In the genomic region with DNA sequence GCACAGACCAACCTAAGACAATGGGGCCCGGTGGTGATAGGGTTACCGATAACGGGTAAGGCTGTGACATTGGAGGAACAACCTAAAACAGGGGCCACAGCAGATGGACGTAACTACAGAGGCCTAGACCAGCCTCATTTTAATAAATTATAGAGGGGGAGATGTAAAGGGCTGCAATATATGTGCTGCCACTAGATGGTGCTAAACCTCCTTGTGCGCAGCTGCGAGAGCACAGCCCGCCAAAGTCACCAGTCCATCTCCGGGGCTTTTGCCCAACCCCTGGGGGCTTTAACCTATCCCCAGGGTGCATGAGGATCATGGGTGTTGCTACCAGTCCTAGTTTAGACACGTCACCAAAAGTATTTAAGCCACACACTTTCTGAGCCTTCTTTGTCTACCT, we compare ENCODE assay signal across 8 mouse cellular contexts.
DNase-seq lines count a peak whose midpoint lies in the region; TF ChIP-seq lines count a peak whose summit lies in the region.
"Not testable (repeated sequence)": the region's sequence is repeated elsewhere in the genome, so short reads cannot be mapped to it uniquely, and the experiment has no call there.

No protein-coding gene starts in this region.

- H3K4me3 ChIP-seq in MEL (ENCODE audit: control insufficient read depth in 1 of 2, insufficient read depth in 1 of 2, low read depth in 2 of 2, low read length in 2 of 2) = peak overlapping the region in 1 of 2 experiments; percentile 29; a peak in 1 of 4 replicates

- H3K27me3 ChIP-seq in MEL (ENCODE audit: control insufficient read depth in 1 of 2, insufficient read depth in 2 of 2, low read length in 2 of 2) = not testable (repeated sequence)

- H3K9me3 ChIP-seq in MEL (replicated peaks; ENCODE audit: insufficient read depth, low read length) = not testable (repeated sequence)

- peak; percentile 23 to 63 (median 33); a peak in 5 of 6 replicates for TF ChIP-seq CTCF in MEL (IDR thresholded peaks at IDR 0.05 in 2 of 3, conservative IDR thresholded peaks at IDR 0.05 in 1 of 3; ENCODE audit: control insufficient read depth in 1 of 3, insufficient read depth in 1 of 3, low read depth in 2 of 3, low read length in 3 of 3, poor library complexity in 1 of 3, severe bottlenecking in 1 of 3)

- TF ChIP-seq EP300 in MEL (IDR thresholded peaks at IDR 0.05; ENCODE audit: low read depth in 1 of 2, low read length in 2 of 2) = not testable (repeated sequence)

- not testable (repeated sequence) for H3K79me2 ChIP-seq in MEL (ENCODE audit: control insufficient read depth, insufficient read depth, low read length, poor library complexity)

- not testable (repeated sequence) for H3K4me1 ChIP-seq in MEL (ENCODE audit: control insufficient read depth in 1 of 2, insufficient read depth in 2 of 2, low read length in 2 of 2)

- H3K36me3 ChIP-seq in MEL (ENCODE audit: control insufficient read depth in 1 of 2, insufficient read depth in 2 of 2, low read length in 2 of 2) = not testable (repeated sequence)

- DNase-seq in 3T3-L1 (ENCODE audit: low read depth, low spot score) = peak; percentile 1
- peak; percentile 64 for DNase-seq in MEL (ENCODE audit: low read depth, low spot score)
- peak; percentile 8 for DNase-seq in adrenal gland, postnatal 14 days
- DNase-seq in heart, postnatal 4 days = peak; percentile 28
- peak; percentile 4 for DNase-seq in kidney, postnatal 10 days
- DNase-seq in layer of hippocampus, postnatal 25 days (ENCODE audit: extremely low spot score in 1 of 2, low spot score in 1 of 2) = peak; percentile 3 to 6
- DNase-seq in lung, postnatal 36 days = peak; percentile 7
- peak; percentile 6 for DNase-seq in urinary bladder, postnatal 25 days (ENCODE audit: low spot score)

- TF ChIP-seq RAD21 in MEL (IDR thresholded peaks at IDR 0.05; ENCODE audit: low read depth, low read length) = peak; percentile 36

- not testable (repeated sequence) for H3K27ac ChIP-seq in MEL (ENCODE audit: control insufficient read depth, low read depth, low read length)

- 0 out of 2 replicates have a peak overlapping the region, but pooled peaks have one; percentile 29 for H3K9ac ChIP-seq in MEL (ENCODE audit: control insufficient read depth, low read depth, low read length, poor library complexity, severe bottlenecking)

- not testable (repeated sequence) for TF ChIP-seq POLR2A in MEL (IDR thresholded peaks at IDR 0.05; ENCODE audit: control insufficient read depth in 1 of 2, insufficient read depth in 1 of 2, low read depth in 1 of 2, low read length in 2 of 2, poor library complexity in 1 of 2)

TF ChIP-seq in MEL, 35 proteins besides CTCF, POLR2A, EP300 and RAD21:
- TF ChIP-seq SMC3 (IDR thresholded peaks at IDR 0.05; ENCODE audit: low read depth, low read length) = peak; percentile 36
- 0 out of 2 replicates have a peak, but pooled peaks have one; percentile 11 for TF ChIP-seq ZC3H11A (IDR thresholded peaks at IDR 0.05; ENCODE audit: low read depth, low read length)
- peak; percentile 46; the same call in 1 of the 2 replicates for TF ChIP-seq NRF1 (IDR thresholded peaks at IDR 0.05; ENCODE audit: insufficient read depth, low read depth, low read length, poor library complexity, severe bottlenecking)

Comparison
In these comparisons a context has a peak if more than half of its experiments do, and no peak if none do; other contexts are left out.
1. DNase-seq: peak in every context shown above with its lines; median percentile 64 in MEL; 28 in heart, postnatal 4 days; 8 in adrenal gland, postnatal 14 days; 7 in lung, postnatal 36 days; 6 in urinary bladder, postnatal 25 days; 4 in layer of hippocampus, postnatal 25 days; 4 in kidney, postnatal 10 days; 1 in 3T3-L1.